Mouse (Mus musculus): ENCODE data around the gene Plxnb2. TPM values are rescaled to one million over a fixed set of nuclear protein-coding genes. Genes with fewer than 3 reads are reported as not detected.

Gene Plxnb2
- polyA plus RNA-seq (2014; fragmentation: Nextera tagmentation; extraction: Ambion mirVana), result 84.6 and 95.1 TPM in 2 replicates

DNA sequence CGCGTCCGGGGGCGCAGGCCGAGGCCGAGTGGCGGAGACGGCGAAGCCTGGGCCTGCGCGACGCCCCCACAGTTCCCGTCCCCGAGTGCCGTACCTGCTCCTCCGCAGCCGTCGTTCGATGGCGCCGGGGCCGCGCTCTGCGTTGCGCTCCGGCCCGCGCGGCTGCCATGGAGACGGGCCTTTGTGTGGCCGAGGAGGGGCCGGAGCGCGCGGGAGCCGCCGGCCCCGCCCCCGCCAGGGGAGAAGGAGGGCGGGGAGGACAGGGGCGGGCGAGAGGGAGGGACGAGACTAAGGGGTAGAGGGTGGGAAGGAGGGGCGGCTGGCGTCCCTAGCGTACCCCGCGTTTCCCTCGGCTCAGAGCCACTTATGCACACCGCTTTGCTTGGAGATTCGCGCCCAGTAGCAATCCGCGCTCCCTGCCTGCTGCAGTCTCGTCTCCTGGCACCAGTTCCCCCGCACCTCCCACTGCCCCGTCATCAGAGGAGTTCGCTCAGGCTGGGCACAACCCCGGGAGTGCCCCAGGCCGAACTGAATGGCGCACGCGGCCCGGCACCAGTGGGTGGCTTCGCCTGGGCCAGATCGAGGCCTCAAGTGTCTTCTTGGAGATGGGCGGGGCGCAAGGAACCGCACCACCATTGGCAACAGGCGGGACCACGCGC is at the start of gene Plxnb2:
Plxnb2 (minus strand) TSS at position 218 of the 659 bp plus-strand sequence.
- H3K27me3 ChIP-seq (ENCODE audit: control insufficient read depth, insufficient read depth, low read length), result no peaks in the 10 kb centered on the region
- H3K9ac ChIP-seq (ENCODE audit: low read depth, low read length), result peak within 1 kb of the TSS; percentile 92
- H3K4me2 ChIP-seq, result peak within 1 kb of the TSS; percentile 92
- peak; percentile 83 for ATAC-seq (replicated peaks; ENCODE audit: insufficient number of reproducible peaks, low FRiP score, low TSS enrichment)
- peaks cover 52% of the 10 kb centered on the region for H3K4me1 ChIP-seq (ENCODE audit: control insufficient read depth, insufficient read depth, low read length)
- no peaks in the 10 kb centered on the region for H3K9me3 ChIP-seq (replicated peaks; ENCODE audit: control insufficient read depth, low read length)
- peak within 1 kb of the TSS; percentile 87 for H3K27ac ChIP-seq (ENCODE audit: low read depth, low read length)
- under 1% methylated on average over 67 of the region's 72 CpGs for WGBS (ENCODE audit: insufficient replicate concordance)
- H3K4me3 ChIP-seq (ENCODE audit: low read depth, low read length), result peak within 1 kb of the TSS; percentile 83
- H3K36me3 ChIP-seq (ENCODE audit: control insufficient read depth, insufficient read depth, low read length), result no peaks in the 10 kb centered on the region

DNA sequence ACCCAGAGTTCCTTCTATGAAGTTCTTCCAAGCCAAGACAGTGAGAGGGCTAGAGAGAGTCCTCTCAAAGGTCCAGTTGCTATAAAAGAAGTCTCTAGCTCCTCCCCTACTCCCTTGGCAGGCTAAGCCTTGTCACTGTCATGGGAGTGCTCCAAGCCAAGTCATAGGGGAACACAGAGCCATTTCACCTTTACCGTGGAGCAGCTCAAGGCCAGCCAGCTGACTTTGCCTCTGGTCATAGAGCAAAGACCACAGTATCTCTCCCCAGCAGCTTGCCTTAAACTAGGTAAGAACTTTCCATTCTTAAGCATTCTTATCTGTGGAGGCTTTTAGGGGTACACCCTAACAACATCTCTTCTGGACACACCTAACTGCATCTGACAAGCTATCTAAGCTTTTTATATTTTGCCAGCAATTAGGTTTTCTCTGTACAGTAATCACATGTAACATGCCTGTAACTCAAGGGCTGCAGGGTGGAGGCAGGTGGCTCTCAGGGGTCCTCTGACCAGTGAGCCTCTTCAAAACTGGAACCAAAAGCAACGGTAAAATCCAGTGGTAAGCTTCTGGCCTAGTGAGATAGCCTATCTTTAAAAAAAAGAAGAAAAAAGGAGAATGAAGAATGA is 35.1 kb upstream of the Plxnb2 start:
- no peaks in the 10 kb centered on the region for H3K9me3 ChIP-seq (replicated peaks; ENCODE audit: control insufficient read depth, low read length)
- peaks cover 15% of the 10 kb centered on the region; the same call in 1 of the 2 replicates for H3K4me1 ChIP-seq (ENCODE audit: control insufficient read depth, insufficient read depth, low read length)
- peaks cover 4% of the 10 kb centered on the region; the same call in 1 of the 2 replicates for H3K36me3 ChIP-seq (ENCODE audit: control insufficient read depth, insufficient read depth, low read length)
- H3K4me3 ChIP-seq (ENCODE audit: low read depth, low read length), result no peak overlapping the region
- no peak overlapping the region for H3K9ac ChIP-seq (ENCODE audit: low read depth, low read length)
- no peak for ATAC-seq (replicated peaks; ENCODE audit: insufficient number of reproducible peaks, low FRiP score, low TSS enrichment)
- 63% methylated on average over 2 of the region's 2 CpGs for WGBS (ENCODE audit: insufficient replicate concordance)
- peak overlapping the region; percentile 23 for H3K27ac ChIP-seq (ENCODE audit: low read depth, low read length)
- H3K4me2 ChIP-seq, result no peak overlapping the region
- H3K27me3 ChIP-seq (ENCODE audit: control insufficient read depth, insufficient read depth, low read length), result no peaks in the 10 kb centered on the region

DNA sequence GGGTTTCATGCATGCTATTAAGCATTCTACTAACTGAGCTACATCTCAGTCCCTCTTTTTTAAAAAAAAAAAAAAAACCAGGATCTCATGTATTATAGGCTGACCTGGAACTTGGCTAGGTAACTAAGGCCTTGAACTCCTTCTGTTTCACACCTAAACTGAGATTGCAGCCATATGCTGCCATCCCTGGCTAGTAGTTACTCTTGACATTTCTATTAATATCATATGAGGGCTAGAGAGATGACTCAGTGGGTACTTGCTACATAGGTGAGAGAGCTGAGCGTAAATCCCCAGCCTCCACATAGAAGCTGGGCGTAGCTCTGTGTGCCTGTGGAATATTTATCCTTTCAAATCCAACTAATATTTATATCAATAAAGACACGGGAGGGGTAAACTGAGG is 34.4 kb upstream of the Plxnb2 start:
- Histone ChIP-seq H3K4me3 (ENCODE audit: low read depth, low read length) (no peak overlapping the region), H3K4me1 (ENCODE audit: control insufficient read depth, insufficient read depth, low read length) (peaks cover 15% of the 10 kb centered on the region; the same call in 1 of the 2 replicates), H3K27ac (ENCODE audit: low read depth, low read length) (peak overlapping the region; percentile 23; the same call in 1 of the 2 replicates), H3K36me3 (ENCODE audit: control insufficient read depth, insufficient read depth, low read length) (peaks cover 4% of the 10 kb centered on the region; the same call in 1 of the 2 replicates), H3K9me3 (replicated peaks; ENCODE audit: control insufficient read depth, low read length) (no peaks in the 10 kb centered on the region), H3K4me2 (no peak overlapping the region), H3K9ac (ENCODE audit: low read depth, low read length) (no peak overlapping the region), H3K27me3 (ENCODE audit: control insufficient read depth, insufficient read depth, low read length) (no peaks in the 10 kb centered on the region)
- ATAC-seq (replicated peaks; ENCODE audit: insufficient number of reproducible peaks, low FRiP score, low TSS enrichment), result no peak
- 89% methylated on average over 3 of the region's 3 CpGs for WGBS (ENCODE audit: insufficient replicate concordance)

DNA sequence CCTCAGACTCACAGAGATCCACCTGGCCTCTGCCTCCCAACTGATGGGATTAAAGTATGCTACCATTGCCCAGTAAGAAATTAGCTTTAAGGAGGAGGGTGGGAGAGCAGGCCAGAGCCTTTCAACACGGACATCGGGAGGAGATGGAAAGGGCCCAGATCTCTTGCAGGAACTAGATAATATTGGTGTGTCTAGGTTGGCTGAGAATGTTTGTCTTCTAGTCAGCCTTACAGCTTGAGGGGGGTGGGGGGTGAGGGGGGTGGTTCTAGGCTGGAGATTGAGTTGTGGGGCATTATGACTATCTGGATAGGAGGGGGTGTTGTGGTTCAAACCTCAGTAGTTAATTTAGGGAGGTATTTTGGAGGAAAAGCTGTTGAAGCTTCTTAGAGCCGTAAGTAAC is 32.9 kb upstream of the Plxnb2 start:
- no peak overlapping the region for H3K4me2 ChIP-seq
- peaks cover 4% of the 10 kb centered on the region; the same call in 1 of the 2 replicates for H3K36me3 ChIP-seq (ENCODE audit: control insufficient read depth, insufficient read depth, low read length)
- peaks cover 15% of the 10 kb centered on the region; the same call in 1 of the 2 replicates for H3K4me1 ChIP-seq (ENCODE audit: control insufficient read depth, insufficient read depth, low read length)
- 75% methylated on average over 3 of the region's 3 CpGs for WGBS (ENCODE audit: insufficient replicate concordance)
- no peak overlapping the region for H3K9ac ChIP-seq (ENCODE audit: low read depth, low read length)
- no peaks in the 10 kb centered on the region for H3K9me3 ChIP-seq (replicated peaks; ENCODE audit: control insufficient read depth, low read length)
- H3K4me3 ChIP-seq (ENCODE audit: low read depth, low read length), result no peak overlapping the region
- no peaks in the 10 kb centered on the region for H3K27me3 ChIP-seq (ENCODE audit: control insufficient read depth, insufficient read depth, low read length)
- ATAC-seq (replicated peaks; ENCODE audit: insufficient number of reproducible peaks, low FRiP score, low TSS enrichment), result no peak
- H3K27ac ChIP-seq (ENCODE audit: low read depth, low read length), result no peak overlapping the region

DNA sequence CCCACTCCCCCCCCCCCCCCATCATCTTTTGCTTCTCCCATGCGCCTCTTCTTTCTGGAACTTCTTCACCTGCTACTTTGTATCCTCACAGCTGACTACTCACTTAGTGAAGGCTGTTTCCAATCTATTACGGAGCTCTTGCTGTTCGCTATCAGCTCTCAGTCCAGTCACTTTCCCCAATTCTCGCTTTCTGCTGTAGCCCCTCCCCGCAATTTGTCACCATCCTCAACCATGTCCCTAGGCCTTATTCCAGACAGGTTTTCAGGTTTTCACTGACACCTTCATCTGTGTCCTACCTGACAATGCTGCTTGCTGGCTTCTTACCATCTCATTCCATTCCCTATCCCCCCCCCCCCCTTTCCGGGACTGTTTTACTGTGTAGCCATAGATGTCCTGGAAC is 31.9 kb upstream of the Plxnb2 start:
- Histone ChIP-seq H3K4me2 (peak overlapping the region; percentile 90), H3K9ac (ENCODE audit: low read depth, low read length) (peak overlapping the region; percentile 93), H3K27ac (ENCODE audit: low read depth, low read length) (peak overlapping the region; percentile 35; the same call in 1 of the 2 replicates), H3K9me3 (replicated peaks; ENCODE audit: control insufficient read depth, low read length) (no peaks in the 10 kb centered on the region), H3K4me1 (ENCODE audit: control insufficient read depth, insufficient read depth, low read length) (peaks cover 15% of the 10 kb centered on the region; the same call in 1 of the 2 replicates), H3K36me3 (ENCODE audit: control insufficient read depth, insufficient read depth, low read length) (peaks cover 4% of the 10 kb centered on the region; the same call in 1 of the 2 replicates), H3K4me3 (ENCODE audit: low read depth, low read length) (peak overlapping the region; percentile 88), H3K27me3 (ENCODE audit: control insufficient read depth, insufficient read depth, low read length) (no peaks in the 10 kb centered on the region)
- no peak for ATAC-seq (replicated peaks; ENCODE audit: insufficient number of reproducible peaks, low FRiP score, low TSS enrichment)
- WGBS (ENCODE audit: insufficient replicate concordance), result 48% methylated on average over 6 of the region's 6 CpGs

DNA sequence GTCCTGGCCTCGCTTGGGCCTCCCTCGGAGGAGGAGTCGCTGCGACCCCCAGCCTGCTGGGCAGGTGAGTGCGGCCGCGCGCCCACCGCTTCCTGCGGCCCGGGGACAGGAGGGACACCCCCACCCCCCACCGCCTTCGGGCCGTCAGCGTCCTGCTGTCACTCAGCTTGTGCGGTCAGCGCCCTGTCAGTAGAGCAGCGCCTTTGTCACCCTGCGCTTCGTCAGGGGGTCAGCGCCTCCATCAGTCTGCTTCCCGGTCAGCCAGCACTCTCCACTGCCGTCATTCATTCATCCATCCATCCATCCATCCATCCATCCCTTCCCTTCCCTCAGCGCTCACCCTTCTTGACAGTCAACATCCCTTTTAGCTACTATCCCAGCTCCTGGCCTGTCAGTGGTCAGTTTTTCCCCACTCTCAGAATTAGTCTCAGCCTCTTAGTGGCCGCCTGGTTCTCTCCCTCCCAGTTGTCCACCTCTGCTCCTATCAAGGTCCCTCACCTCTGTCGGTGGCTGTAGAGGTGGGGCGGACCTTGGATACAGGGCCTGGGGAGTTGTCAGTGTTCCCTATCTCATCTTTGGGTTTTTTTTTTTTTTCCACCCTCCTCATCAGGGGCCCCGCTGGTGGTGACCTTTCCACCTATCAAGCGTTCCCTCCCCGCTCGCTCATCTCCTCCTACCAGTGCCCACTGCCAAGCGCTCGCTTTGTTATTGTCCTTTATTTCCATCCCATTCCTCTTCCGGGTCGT is 31.3 kb upstream of the Plxnb2 start:
- peak overlapping the region; percentile 90 for H3K4me2 ChIP-seq
- H3K36me3 ChIP-seq (ENCODE audit: control insufficient read depth, insufficient read depth, low read length), result peaks cover 4% of the 10 kb centered on the region; the same call in 1 of the 2 replicates
- peaks cover 15% of the 10 kb centered on the region; the same call in 1 of the 2 replicates for H3K4me1 ChIP-seq (ENCODE audit: control insufficient read depth, insufficient read depth, low read length)
- peak overlapping the region; percentile 88 for H3K4me3 ChIP-seq (ENCODE audit: low read depth, low read length)
- no peaks in the 10 kb centered on the region for H3K27me3 ChIP-seq (ENCODE audit: control insufficient read depth, insufficient read depth, low read length)
- peak overlapping the region; percentile 91 for H3K27ac ChIP-seq (ENCODE audit: low read depth, low read length)
- peak overlapping the region; percentile 93 for H3K9ac ChIP-seq (ENCODE audit: low read depth, low read length)
- H3K9me3 ChIP-seq (replicated peaks; ENCODE audit: control insufficient read depth, low read length), result no peaks in the 10 kb centered on the region
- under 1% methylated on average over 35 of the region's 35 CpGs for WGBS (ENCODE audit: insufficient replicate concordance)
- ATAC-seq (replicated peaks; ENCODE audit: insufficient number of reproducible peaks, low FRiP score, low TSS enrichment), result peak; percentile 49

DNA sequence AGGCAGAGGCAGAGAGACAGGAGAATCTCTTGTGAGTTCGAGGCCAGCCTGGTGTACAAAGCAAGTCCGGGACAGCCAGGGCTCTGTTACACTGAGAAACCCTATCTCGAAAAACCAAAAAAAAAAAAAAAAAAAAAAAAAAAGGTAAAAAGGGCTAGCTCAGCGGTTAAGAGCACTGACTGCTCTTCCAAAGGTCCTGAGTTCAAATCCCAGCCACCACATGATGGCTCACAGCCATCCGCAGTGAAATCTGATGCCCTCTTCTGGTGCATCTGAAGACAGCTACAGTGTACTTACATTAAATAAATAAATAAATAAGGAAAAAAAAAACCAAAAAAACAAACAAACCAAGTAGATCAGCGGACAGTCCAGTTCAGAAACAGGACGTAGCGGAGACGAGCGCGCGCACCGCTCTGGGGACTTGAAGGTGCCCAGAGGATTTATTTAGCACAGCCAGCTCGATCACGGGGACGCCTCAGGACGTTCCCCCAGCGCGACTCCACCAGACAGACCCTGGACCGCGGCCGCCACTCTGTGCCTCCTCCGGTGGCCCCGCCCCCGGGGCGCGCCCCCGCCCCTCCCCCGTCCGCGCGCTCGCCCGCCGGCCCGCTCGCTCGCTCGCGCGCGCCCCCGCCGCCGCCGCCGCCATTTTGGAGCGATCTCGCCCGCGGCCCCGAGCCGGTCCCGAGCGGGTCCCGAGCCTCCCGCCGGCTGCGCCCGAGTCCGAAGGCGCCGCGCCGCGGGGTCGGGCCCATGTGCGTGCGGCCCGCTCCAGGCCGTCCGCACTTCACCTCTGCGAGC is 30.5 kb upstream of the Plxnb2 start, which contains the start of gene Ppp6r2:
Ppp6r2 (plus strand) TSS at position 639 of the 801 bp plus-strand sequence.
- no peaks in the 10 kb centered on the region for H3K36me3 ChIP-seq (ENCODE audit: control insufficient read depth, insufficient read depth, low read length)
- H3K27ac ChIP-seq (ENCODE audit: low read depth, low read length), result peak within 1 kb of the TSS; percentile 91
- WGBS (ENCODE audit: insufficient replicate concordance), result 4% methylated on average over 46 of the region's 73 CpGs
- H3K9me3 ChIP-seq (replicated peaks; ENCODE audit: control insufficient read depth, low read length), result no peaks in the 10 kb centered on the region
- no peaks in the 10 kb centered on the region for H3K27me3 ChIP-seq (ENCODE audit: control insufficient read depth, insufficient read depth, low read length)
- H3K4me1 ChIP-seq (ENCODE audit: control insufficient read depth, insufficient read depth, low read length), result peaks cover 15% of the 10 kb centered on the region; the same call in 1 of the 2 replicates
- H3K4me2 ChIP-seq, result peak within 1 kb of the TSS; percentile 90
- peak within 1 kb of the TSS; percentile 88 for H3K4me3 ChIP-seq (ENCODE audit: low read depth, low read length)
- ATAC-seq (replicated peaks; ENCODE audit: insufficient number of reproducible peaks, low FRiP score, low TSS enrichment), result peak; percentile 78
- H3K9ac ChIP-seq (ENCODE audit: low read depth, low read length), result peak within 1 kb of the TSS; percentile 93

Measured in heart, embryonic 11.5 days (tissue).